Mouse (Mus musculus) forebrain, embryonic 11.5 days (tissue): ENCODE data around the gene Creg2. TPM values are rescaled to one million over a fixed set of nuclear protein-coding genes. Genes with fewer than 3 reads are reported as not detected.
A peak's percentile ranks its signal among the peaks of the same experiment; 100 is the strongest.
"Not testable (repeated sequence)": the region's sequence is repeated elsewhere in the genome, so short reads cannot be mapped to it uniquely, and the experiment has no call there.

Source experiments
- ATAC-seq: fragments of 200-750 bp; cut with Nextera tagmentation; replicated peaks from 2 replicates; pipeline ENCODE4 v1.8.0; 2017; ENCODE audit warnings: moderate TSS enrichment; ENCODE audit not compliant: low FRiP score
- DNase-seq: peaks from one replicate; pipeline ENCODE4 v3.0.0-alpha.2; 2017; ENCODE audit warnings: low spot score
- H3K27ac ChIP-seq: fragments of 300-500 bp; sonication (generic); 2 replicates; pipeline ENCODE4 v1.5.1; 2014; ENCODE audit warnings: low read depth, low read length
- H3K27me3 ChIP-seq: fragments of 300-500 bp; sonication (generic); 2 replicates; pipeline ENCODE4 v1.6.1; 2014; ENCODE audit warnings: mild to moderate bottlenecking, low read length, mixed read lengths; ENCODE audit not compliant: control insufficient read depth, insufficient read depth
- H3K36me3 ChIP-seq: fragments of 300-500 bp; sonication (generic); 2 replicates; pipeline ENCODE4 v1.6.1; 2014; ENCODE audit warnings: mild to moderate bottlenecking, low read length, moderate library complexity, mixed read lengths; ENCODE audit not compliant: control insufficient read depth, insufficient read depth
- H3K4me1 ChIP-seq: fragments of 300-500 bp; sonication (generic); replicated peaks from 2 replicates; pipeline ENCODE4 v1.6.1; 2014; ENCODE audit warnings: low read length, mixed read lengths; ENCODE audit not compliant: control insufficient read depth, insufficient read depth
- H3K4me2 ChIP-seq: fragments of 300-500 bp; sonication (generic); 2 replicates; pipeline ENCODE4 v1.6.1; 2014; ENCODE audit warnings: low read depth, mild to moderate bottlenecking, low read length, moderate library complexity, mixed read lengths; ENCODE audit not compliant: severe bottlenecking
- H3K4me3 ChIP-seq: fragments of 300-500 bp; sonication (generic); 2 replicates; pipeline ENCODE4 v1.5.1; 2014; ENCODE audit warnings: low read depth, low read length
- H3K9ac ChIP-seq: fragments of 300-500 bp; sonication (generic); 2 replicates; pipeline ENCODE4 v1.6.1; 2014; ENCODE audit warnings: low read length
- H3K9me3 ChIP-seq: fragments of 300-500 bp; sonication (generic); 2 replicates; pipeline ENCODE4 v1.6.1; 2016; ENCODE audit warnings: low read length, mixed read lengths; ENCODE audit not compliant: control insufficient read depth
- WGBS: fragments of 180-500 bp; shearing (Covaris S2); extraction: QIAGEN DNeasy Blood & Tissue Kit; methylation state at CpG from one replicate; pipeline ENCODE4 v1.1.7; 2014; 5-methylcytosine and 5-hydroxymethylcytosine counted together
- polyA plus RNA-seq: library from polyadenylated mRNA; unstranded; fragments of >200 nt; fragmentation: Nextera tagmentation; extraction: Ambion mirVana; gene quantifications from 2 replicates; pipeline ENCODE4 v1.2.1, GENCODE M21; 2014

Gene Creg2
- polyA plus RNA-seq, 1 experiment from 2014 or later = 0.12 TPM

- no peak overlapping the region for H3K9ac ChIP-seq
- no peak overlapping the region for H3K4me3 ChIP-seq
- no peaks in the 10 kb centered on the region for H3K27me3 ChIP-seq
- peak; percentile 43 for DNase-seq
- WGBS = 72% methylated on average over 11 of the region's 11 CpGs
- no peaks in the 10 kb centered on the region for H3K9me3 ChIP-seq
- H3K4me1 ChIP-seq = no peaks in the 10 kb centered on the region
- no peak for ATAC-seq
- H3K4me2 ChIP-seq = no peak overlapping the region
- no peak overlapping the region for H3K27ac ChIP-seq
- H3K36me3 ChIP-seq = no peaks in the 10 kb centered on the region
Observed at GRCm38 (mm10) chr1:39598726-39599125, 52.5 kb downstream of the Creg2 start.

GRCm38 (mm10) chr1:39597135-39597534, 54.1 kb downstream of the Creg2 start:
- H3K27me3 ChIP-seq, H3K9me3 ChIP-seq, H3K4me1 ChIP-seq, H3K4me2 ChIP-seq, H3K36me3 ChIP-seq, DNase-seq, ATAC-seq, H3K9ac ChIP-seq, H3K4me3 ChIP-seq, H3K27ac ChIP-seq: not testable (repeated sequence)
- WGBS = 92% methylated on average over 9 of the region's 9 CpGs

DNA sequence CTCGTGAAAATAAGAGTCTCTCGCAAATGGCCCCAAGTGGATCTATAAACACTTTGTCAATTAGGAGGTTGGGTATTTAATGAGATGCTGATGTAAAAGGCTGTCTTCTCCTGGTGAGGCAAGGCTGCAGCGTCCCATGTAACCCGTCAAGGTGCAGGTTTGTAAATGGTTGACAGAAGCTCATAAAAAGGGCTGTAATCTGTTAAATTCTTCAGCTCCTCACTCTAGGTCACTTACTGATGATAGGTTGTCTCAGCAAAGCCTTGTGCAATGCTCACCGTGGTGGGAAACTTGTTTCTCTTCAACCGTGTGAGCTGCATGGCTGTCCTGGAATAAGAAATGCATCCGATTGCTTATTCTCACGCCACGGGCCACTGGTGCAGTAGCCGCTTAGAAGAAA, 57.4 kb downstream of the Creg2 start:
- ATAC-seq (no peak), DNase-seq (peak; percentile 13)
- WGBS = 85% methylated on average over 10 of the region's 10 CpGs
- Histone ChIP-seq H3K4me1 (no peaks in the 10 kb centered on the region), H3K4me3 (no peak overlapping the region), H3K4me2 (no peak overlapping the region), H3K27me3 (no peaks in the 10 kb centered on the region), H3K9me3 (no peaks in the 10 kb centered on the region), H3K9ac (no peak overlapping the region), H3K36me3 (no peaks in the 10 kb centered on the region), H3K27ac (no peak overlapping the region)

DNA sequence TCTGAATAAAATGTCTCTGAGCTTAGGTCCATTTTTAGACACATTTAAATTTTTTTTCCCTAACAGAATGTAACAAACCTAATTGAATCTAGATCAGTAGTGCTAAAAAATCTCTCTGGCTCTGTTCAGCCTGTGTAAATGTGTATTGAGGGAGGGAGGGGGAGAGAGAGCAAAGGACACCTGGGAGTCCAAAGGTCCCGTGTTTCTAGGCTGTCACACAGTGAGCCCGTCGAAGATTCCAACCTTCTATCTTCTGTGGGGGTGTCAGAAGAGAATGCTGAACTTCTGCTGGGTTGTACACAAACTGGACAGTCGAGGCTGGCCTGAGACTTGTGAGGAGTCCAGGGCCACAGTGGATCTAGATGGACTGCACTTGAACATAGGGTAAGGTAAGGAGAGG, 59.2 kb downstream of the Creg2 start:
- WGBS = 82% methylated on average over 4 of the region's 4 CpGs
- H3K4me3 ChIP-seq = no peak overlapping the region
- DNase-seq (no peak), ATAC-seq (no peak)
- H3K27ac ChIP-seq = no peak overlapping the region
- no peaks in the 10 kb centered on the region for H3K9me3 ChIP-seq
- no peaks in the 10 kb centered on the region for H3K27me3 ChIP-seq
- H3K4me1 ChIP-seq = no peaks in the 10 kb centered on the region
- no peak overlapping the region for H3K9ac ChIP-seq
- H3K4me2 ChIP-seq = no peak overlapping the region
- no peaks in the 10 kb centered on the region for H3K36me3 ChIP-seq

DNA sequence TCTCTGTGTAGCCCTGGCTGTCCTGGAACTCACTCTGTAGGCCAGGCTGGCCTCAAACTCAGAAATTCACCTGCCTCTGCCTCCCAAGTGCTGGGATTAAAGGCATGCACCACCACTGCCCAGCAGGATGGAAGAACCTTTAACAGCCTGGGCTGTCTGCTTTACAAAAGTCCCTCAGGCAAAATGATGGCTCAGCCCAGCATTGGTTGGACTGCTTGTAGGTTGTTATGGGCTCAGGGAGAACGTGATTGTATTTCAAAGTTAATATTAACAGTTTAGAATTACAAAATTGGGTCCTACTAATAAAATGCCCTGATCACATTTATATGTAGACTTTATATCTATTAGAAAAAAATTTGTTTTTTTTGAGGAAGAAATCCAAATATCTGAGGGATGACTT, 59.7 kb downstream of the Creg2 start:
- not testable (repeated sequence) for H3K4me1 ChIP-seq, H3K27ac ChIP-seq, ATAC-seq, H3K36me3 ChIP-seq, DNase-seq, H3K9ac ChIP-seq, H3K27me3 ChIP-seq, H3K9me3 ChIP-seq, H3K4me3 ChIP-seq, H3K4me2 ChIP-seq
- WGBS = 81% methylated on average over 1 of the region's 1 CpGs

DNA sequence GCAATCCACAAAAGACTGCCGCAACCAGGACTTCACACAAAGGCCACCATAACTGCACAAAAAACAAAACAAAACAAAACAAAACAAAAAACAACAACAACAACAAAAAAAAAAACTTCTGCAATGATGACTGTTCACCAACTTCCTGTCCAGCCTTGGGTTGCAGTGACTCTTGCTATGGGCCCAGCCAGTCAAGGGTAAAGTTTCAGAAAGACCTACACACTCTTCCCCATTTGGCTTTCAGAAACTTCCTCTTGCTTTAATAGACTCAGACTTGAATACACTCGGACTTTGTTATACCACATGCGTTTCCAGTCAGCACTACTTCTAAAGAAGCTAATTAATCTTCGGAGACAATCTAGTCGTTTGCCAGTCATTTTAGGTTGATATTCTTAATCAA, 61.1 kb downstream of the Creg2 start:
- no peak overlapping the region for H3K4me3 ChIP-seq
- no peak for ATAC-seq

DNA sequence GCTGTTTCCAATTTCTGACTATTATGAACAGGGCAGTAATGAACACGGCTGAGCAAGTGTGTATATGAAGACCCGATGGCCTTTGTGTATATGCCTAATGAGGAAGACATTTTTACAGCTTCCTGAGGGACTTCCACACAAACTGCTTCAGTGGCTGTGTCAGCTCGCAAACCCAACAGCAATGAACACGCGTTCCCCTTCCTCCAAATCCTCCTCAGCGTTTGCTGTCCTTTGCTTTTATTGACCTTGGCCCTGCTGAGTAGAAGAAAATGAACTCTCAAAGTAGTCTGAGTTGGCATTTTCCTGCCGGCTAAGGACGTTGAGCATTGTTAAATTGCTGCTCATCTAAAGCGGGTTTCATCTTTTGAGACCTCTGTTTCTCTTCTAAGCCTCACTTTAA, 65.9 kb downstream of the Creg2 start:
- H3K36me3 ChIP-seq = no peaks in the 10 kb centered on the region
- no peaks in the 10 kb centered on the region for H3K9me3 ChIP-seq
- ATAC-seq (no peak), DNase-seq (no peak)
- H3K4me3 ChIP-seq = no peak overlapping the region
- no peaks in the 10 kb centered on the region for H3K4me1 ChIP-seq
- H3K27ac ChIP-seq = no peak overlapping the region
- H3K27me3 ChIP-seq = no peaks in the 10 kb centered on the region
- H3K4me2 ChIP-seq = no peak overlapping the region
- 94% methylated on average over 9 of the region's 9 CpGs for WGBS
- H3K9ac ChIP-seq = no peak overlapping the region

More for the DNA sequence above, 61.1 kb downstream of the Creg2 start:
- H3K9me3 ChIP-seq = no peaks in the 10 kb centered on the region
- no peaks in the 10 kb centered on the region for H3K36me3 ChIP-seq
- H3K4me1 ChIP-seq = no peaks in the 10 kb centered on the region
- DNase-seq = no peak
- H3K9ac ChIP-seq = no peak overlapping the region
- WGBS = 82% methylated on average over 5 of the region's 5 CpGs
- H3K4me2 ChIP-seq = no peak overlapping the region
- no peaks in the 10 kb centered on the region for H3K27me3 ChIP-seq
- H3K27ac ChIP-seq = no peak overlapping the region

DNA sequence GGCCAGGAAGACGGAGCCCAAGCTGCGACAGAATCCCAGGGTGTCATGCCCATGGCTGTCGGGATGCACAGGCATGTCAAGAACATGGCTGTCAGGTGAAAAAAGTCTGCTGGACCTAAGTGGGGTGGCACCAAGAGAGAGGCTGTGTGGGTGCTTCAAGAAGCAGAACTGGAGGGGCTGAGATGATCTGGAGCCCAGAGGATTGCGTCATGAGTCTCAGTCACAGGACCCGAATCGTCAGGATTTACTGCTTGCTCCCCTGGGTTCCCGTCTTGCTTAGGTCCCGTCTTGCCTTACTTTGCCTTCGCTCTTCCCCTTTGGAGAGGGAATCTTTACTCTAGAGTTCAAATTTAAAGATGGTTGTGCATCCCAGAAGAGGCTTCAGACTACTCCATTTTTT, 68.1 kb downstream of the Creg2 start:
- Histone ChIP-seq H3K27me3 (no peaks in the 10 kb centered on the region), H3K9me3 (no peaks in the 10 kb centered on the region), H3K4me1 (no peaks in the 10 kb centered on the region), H3K4me2 (no peak overlapping the region), H3K4me3 (no peak overlapping the region), H3K36me3 (no peaks in the 10 kb centered on the region), H3K9ac (no peak overlapping the region), H3K27ac (no peak overlapping the region)
- DNase-seq = no peak
- WGBS = 91% methylated on average over 9 of the region's 9 CpGs
- no peak for ATAC-seq

GRCm38 (mm10) chr1:39581215-39581614, 70.1 kb downstream of the Creg2 start:
- Histone ChIP-seq H3K36me3 (no peaks in the 10 kb centered on the region), H3K4me1 (peaks cover 5% of the 10 kb centered on the region; the same call in 1 of the 2 replicates), H3K4me3 (no peak overlapping the region), H3K9ac (no peak overlapping the region), H3K4me2 (no peak overlapping the region), H3K9me3 (no peaks in the 10 kb centered on the region), H3K27me3 (no peaks in the 10 kb centered on the region), H3K27ac (no peak overlapping the region)
- no peak for ATAC-seq
- 76% methylated on average over 2 of the region's 3 CpGs for WGBS
- no peak for DNase-seq
